Mouse (Mus musculus): ENCODE data around the gene Suclg2.

DNA sequence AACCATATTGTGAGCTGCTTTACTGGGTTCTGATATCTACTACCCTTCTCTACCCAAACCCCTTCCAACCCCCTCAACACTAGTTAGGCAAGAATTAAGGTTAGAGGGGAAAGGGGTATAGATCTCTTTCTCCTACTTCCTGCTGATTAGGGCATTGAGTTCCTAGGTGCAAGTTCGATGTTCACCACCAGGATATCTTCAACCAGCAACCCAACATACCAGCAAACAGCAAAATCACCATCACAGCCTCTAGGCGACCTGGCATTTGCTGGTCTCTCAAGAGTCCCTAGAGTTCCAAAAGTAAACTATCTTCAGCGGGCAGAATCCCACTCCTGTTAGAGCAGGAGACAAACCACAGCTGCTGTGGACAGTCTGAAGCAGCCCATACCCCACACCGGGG is 33.4 kb downstream of the Suclg2 start:
- TF ChIP-seq HCFC1 (IDR thresholded peaks at IDR 0.05; ENCODE audit: borderline replicate concordance, insufficient read depth, low read length) (no peak), ZC3H11A (IDR thresholded peaks at IDR 0.05; ENCODE audit: borderline replicate concordance, low read depth, low read length) (no peak), MAFK (IDR thresholded peaks at IDR 0.05; ENCODE audit: insufficient read depth, low read depth, low read length) (no peak)

Data from ES-E14 (cell line).